Mouse (Mus musculus) forebrain, embryonic 13.5 days (tissue): ENCODE data around the gene Rps6ka2. TPM values are rescaled to one million over a fixed set of nuclear protein-coding genes. Genes with fewer than 3 reads are reported as not detected.
"Not testable (repeated sequence)": the region's sequence is repeated elsewhere in the genome, so short reads cannot be mapped to it uniquely, and the experiment has no call there.

Source experiments
- ATAC-seq: fragments of 200-750 bp; cut with Nextera tagmentation; 2 replicates; pipeline ENCODE4 v1.8.0; 2017
- H3K27ac ChIP-seq: fragments of 300-500 bp; sonication (generic); 2 replicates; pipeline ENCODE4 v1.5.1; 2015; ENCODE audit warnings: inconsistent platforms, mild to moderate bottlenecking, moderate library complexity
- H3K27me3 ChIP-seq: fragments of 300-500 bp; sonication (generic); 2 replicates; pipeline ENCODE4 v1.6.1; 2015; ENCODE audit warnings: mild to moderate bottlenecking, inconsistent platforms
- H3K36me3 ChIP-seq: fragments of 300-500 bp; sonication (generic); 2 replicates; pipeline ENCODE4 v1.6.1; 2015; ENCODE audit warnings: mild to moderate bottlenecking, inconsistent platforms; ENCODE audit not compliant: poor library complexity, severe bottlenecking
- H3K4me1 ChIP-seq: fragments of 300-500 bp; sonication (generic); 2 replicates; pipeline ENCODE4 v1.6.1; 2015; ENCODE audit warnings: inconsistent platforms
- H3K4me2 ChIP-seq: fragments of 300-500 bp; sonication (generic); 2 replicates; pipeline ENCODE4 v1.6.1; 2015; ENCODE audit warnings: inconsistent platforms, mild to moderate bottlenecking, moderate library complexity
- H3K4me3 ChIP-seq: fragments of 300-500 bp; sonication (generic); 2 replicates; pipeline ENCODE4 v1.5.1; 2015; ENCODE audit warnings: mild to moderate bottlenecking, inconsistent platforms
- H3K9ac ChIP-seq: fragments of 300-500 bp; sonication (generic); 2 replicates; pipeline ENCODE4 v1.6.1; 2015; ENCODE audit warnings: mild to moderate bottlenecking, inconsistent platforms
- H3K9me3 ChIP-seq: fragments of 300-500 bp; sonication (generic); replicated peaks from 2 replicates; pipeline ENCODE4 v1.6.1; 2016; ENCODE audit warnings: inconsistent platforms
- WGBS: fragments of 180-500 bp; shearing (Covaris S2); methylation state at CpG from one replicate; pipeline ENCODE4 v1.1.7; 2015; 5-methylcytosine and 5-hydroxymethylcytosine counted together
- polyA plus RNA-seq: library from polyadenylated mRNA; unstranded; fragments of >200 nt; fragmentation: Nextera tagmentation; extraction: Ambion mirVana; gene quantifications from 2 replicates; pipeline ENCODE4 v1.2.1, GENCODE M21; 2015

The Rps6ka2 gene
- 17.7 and 20.9 TPM in 2 replicates for polyA plus RNA-seq

DNA sequence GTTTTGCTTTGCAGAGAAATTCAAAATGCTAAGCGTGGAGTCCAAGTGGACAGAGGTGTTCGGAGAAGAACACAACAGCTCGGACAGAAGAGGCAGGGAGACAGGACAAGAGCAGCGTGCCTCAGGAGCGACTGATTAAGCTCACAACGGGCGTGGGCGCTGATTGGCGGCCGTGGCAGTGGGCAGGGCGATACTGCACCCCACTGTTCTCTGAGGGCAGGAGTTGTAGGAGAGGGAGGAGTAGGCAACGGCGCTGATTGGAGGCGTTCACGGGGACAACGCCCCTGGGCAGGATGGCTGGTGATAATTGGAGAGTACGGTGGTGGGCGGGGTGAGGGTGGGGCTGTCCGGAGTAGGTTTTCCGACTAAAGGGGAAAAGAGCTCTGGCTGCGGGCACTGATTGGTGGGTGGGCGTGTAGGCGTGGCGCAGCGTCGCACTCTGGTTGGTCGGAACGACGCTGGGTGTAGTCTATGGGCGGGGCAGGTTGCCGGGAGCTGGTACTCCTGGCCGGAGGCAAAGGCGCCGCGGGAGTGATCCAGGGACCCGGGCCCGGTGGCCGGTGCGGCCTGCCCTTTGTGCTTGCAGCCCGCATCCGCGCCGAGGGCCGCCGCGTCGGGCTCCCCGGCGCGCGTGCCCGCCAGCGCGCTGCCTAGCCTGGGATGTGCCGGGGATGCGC is at the start of gene Rps6ka2:
Rps6ka2 (plus strand) TSS at position 489 of the 677 bp plus-strand sequence.
- no peaks in the 10 kb centered on the region for H3K27me3 ChIP-seq
- ATAC-seq, result peak; percentile 100
- WGBS, result under 1% methylated on average over 56 of the region's 56 CpGs
- H3K9me3 ChIP-seq, result no peaks in the 10 kb centered on the region
- no peaks in the 10 kb centered on the region for H3K36me3 ChIP-seq
- H3K4me1 ChIP-seq, result peaks cover 23% of the 10 kb centered on the region
- peak within 1 kb of the TSS; percentile 91 for H3K4me2 ChIP-seq
- H3K27ac ChIP-seq, result peak within 1 kb of the TSS; percentile 87
- H3K9ac ChIP-seq, result peak within 1 kb of the TSS; percentile 87
- H3K4me3 ChIP-seq, result peak within 1 kb of the TSS; percentile 81

DNA sequence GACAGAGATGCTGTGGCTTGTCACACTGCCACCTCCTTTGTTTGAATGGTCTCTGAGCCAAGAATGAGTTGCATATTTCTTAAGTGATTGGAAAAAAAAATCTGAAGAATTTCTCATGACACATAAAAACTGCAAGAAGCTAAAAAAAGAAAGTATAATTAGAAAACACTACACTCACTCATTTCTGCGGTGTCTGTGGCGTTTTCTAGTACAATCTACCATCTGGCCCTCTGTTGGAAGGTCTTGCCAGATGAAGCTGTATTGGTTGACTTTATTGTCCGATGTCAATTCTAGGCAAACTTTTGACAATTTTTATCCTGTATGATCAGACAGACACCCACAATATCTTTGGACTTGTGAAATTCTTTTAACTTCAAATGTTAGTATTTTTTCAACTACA is 49.1 kb upstream of the Rps6ka2 start:
- not testable (repeated sequence) for H3K27ac ChIP-seq, ATAC-seq, H3K9ac ChIP-seq, H3K9me3 ChIP-seq, H3K27me3 ChIP-seq, H3K4me3 ChIP-seq, H3K4me1 ChIP-seq, H3K4me2 ChIP-seq, H3K36me3 ChIP-seq
- WGBS, result 87% methylated on average over 3 of the region's 3 CpGs

DNA sequence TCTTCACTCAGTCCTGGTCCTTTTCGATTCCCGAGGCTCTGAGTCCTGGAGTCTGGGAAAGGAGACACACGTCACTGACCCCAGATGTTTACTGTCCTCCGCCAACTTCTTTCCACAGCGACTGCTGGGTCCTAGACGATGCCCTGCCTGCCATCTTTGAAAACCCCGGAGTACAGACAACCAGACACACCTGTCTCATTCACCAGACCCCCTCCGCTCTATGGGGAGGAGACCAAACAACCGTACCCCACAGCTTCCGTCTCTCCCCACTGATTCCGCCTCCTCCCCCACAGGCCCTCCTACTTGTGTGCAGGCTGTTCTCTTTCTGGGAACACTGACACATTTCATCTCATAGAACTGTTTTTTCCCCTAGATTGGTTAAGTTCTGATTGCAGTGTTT is 47.4 kb upstream of the Rps6ka2 start:
- H3K4me2 ChIP-seq, H3K9me3 ChIP-seq, H3K27ac ChIP-seq, H3K4me1 ChIP-seq, H3K4me3 ChIP-seq, H3K36me3 ChIP-seq, ATAC-seq, H3K27me3 ChIP-seq, H3K9ac ChIP-seq: not testable (repeated sequence)
- 93% methylated on average over 11 of the region's 11 CpGs for WGBS

DNA sequence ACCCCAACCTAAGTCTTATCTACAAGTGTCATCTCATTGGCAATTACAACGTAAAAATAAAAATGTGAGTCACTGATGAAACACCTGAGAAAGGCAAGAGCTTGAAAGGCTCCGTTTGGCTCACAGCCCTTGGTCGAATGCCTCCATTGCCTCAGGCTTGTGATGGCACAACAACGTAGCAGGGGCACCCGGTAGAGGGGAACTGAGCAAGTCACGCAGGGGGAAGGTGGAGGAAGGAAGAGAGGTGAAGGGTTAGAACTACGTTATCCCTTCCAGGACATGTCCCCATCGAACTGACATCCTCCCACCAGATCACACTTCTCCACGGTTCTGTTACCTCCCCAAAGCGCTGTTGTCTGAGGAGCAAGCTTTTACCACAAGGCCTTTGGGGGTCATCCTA is 43.4 kb upstream of the Rps6ka2 start:
- H3K9me3 ChIP-seq, H3K27ac ChIP-seq, H3K4me2 ChIP-seq, H3K36me3 ChIP-seq, H3K4me1 ChIP-seq, H3K4me3 ChIP-seq, H3K9ac ChIP-seq, H3K27me3 ChIP-seq, ATAC-seq: not testable (repeated sequence)
- WGBS, result 91% methylated on average over 7 of the region's 10 CpGs

DNA sequence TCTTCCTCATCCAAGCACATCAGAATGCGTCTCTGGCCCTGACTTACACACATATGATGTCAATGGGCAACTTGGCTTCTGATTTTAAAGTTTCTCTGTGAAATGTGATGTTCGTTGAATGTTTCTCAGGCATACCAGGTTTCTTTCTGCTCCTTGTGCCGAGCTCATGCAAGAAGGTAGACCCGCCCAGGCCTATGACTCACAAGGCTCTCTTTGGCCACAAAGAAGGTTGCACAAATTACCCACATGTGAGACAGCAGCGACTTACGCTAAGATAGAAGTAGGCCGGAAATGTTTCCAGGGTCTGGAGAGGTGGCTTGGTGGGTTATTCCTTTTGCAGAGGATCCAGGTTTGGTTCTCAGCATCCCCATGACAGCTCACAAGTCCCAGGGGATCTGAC is 35.9 kb upstream of the Rps6ka2 start:
- ATAC-seq, H3K27me3 ChIP-seq, H3K36me3 ChIP-seq, H3K4me3 ChIP-seq, H3K4me1 ChIP-seq, H3K4me2 ChIP-seq, H3K9ac ChIP-seq, H3K27ac ChIP-seq, H3K9me3 ChIP-seq: not testable (repeated sequence)
- no CpG with 5 or more reads among the region's 7 CpGs for WGBS

DNA sequence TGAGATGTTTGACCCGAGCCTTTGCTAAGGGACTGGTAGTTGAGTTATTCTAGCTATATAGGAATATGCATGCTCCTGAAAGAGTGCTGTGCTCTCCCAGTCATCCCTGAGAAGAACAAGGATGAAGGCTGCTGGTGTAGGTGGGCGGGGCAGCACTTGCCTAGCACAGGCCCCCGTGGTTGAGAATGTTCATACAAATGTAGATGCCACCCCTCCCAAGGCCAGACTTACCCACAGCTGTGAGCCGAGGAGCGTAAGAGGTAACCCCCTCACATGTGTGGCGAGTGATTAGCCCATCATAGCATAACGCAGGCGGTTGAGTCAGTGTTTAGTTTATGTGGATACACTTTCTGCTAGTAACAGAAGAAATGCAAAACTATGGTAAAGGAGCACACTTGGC is 34.6 kb upstream of the Rps6ka2 start:
- ATAC-seq, H3K9me3 ChIP-seq: not testable (repeated sequence)
- 89% methylated on average over 7 of the region's 8 CpGs for WGBS

DNA sequence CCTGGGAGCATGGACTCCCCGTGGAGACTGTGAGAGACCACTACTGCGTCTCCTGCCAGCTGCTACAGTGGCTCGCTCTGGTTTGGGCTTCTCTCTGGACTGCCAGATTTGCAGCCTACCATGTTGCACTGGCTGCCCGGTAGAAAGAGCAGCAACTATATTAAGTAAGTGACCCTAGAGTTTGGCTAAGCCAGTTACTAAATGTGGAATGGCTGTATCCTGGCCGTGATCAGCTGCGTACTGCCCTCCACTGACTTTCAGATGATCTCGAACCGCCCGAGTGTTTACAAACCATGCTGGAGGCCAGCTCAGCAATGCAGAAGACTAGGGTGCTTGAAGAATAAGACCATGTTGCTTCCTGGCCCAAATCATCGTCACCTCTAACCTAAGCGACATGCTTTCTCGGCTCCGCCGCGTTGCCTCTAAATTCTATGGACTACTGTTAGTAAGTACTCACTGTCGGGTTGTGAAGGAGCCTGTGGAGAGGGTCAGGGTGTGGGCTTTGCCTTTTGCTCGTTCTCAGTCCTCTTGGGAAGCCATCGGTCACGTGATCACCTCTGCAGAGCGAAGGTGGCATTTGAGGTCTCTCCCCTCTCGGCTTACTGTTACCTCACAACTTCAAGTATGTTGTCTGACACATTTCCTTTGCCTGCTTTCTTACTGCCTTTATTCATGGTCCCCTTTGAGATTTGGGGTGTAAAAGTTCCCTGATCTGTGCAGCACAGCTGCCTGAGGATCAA is 31.6 kb upstream of the Rps6ka2 start:
- no peak overlapping the region for H3K27ac ChIP-seq
- H3K9ac ChIP-seq, result no peak overlapping the region
- H3K4me3 ChIP-seq, result no peak overlapping the region
- H3K27me3 ChIP-seq, result no peaks in the 10 kb centered on the region
- no peak for ATAC-seq
- WGBS, result 87% methylated on average over 21 of the region's 21 CpGs
- H3K9me3 ChIP-seq, result no peaks in the 10 kb centered on the region
- H3K36me3 ChIP-seq, result no peaks in the 10 kb centered on the region
- no peaks in the 10 kb centered on the region for H3K4me1 ChIP-seq
- H3K4me2 ChIP-seq, result no peak overlapping the region

More for the DNA sequence above, 34.6 kb upstream of the Rps6ka2 start:
- not testable (repeated sequence) for H3K4me1 ChIP-seq, H3K4me3 ChIP-seq, H3K27me3 ChIP-seq, H3K4me2 ChIP-seq, H3K36me3 ChIP-seq, H3K9ac ChIP-seq, H3K27ac ChIP-seq

DNA sequence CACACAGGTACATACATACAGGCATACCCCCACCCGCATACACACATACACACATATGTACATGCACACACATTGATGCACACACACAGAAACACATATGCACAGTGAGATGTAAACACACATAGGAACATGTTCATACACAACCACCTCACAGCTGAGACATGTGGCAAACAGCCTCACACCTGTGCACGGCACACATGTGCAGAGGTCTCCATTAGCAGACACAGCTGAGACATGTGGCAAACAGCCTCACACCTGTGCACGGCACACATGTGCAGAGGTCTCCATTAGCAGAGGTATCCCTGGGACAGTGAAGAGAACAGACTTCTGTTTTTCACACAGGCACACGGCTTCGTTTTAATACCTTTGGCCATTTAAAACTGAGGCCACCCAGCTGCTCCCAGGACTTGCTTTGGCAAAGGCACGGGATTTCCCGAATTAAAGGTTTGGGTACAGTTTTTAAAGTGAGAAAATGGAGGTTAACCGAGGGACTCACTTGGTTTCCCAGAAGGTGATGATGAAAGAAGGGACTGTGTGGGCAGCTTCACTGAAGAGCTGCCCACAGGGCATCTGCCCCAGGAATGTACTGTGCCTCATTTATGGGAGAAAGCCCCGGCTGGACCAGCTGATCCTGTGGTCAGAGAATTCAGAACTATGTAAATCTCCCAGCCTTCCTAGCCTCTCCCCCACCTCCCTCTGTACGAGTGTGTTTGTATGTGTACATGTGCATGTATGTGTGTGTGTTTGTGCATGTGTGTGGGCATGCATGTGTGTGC is 29.3 kb upstream of the Rps6ka2 start:
- 84% methylated on average over 10 of the region's 10 CpGs for WGBS
- H3K27me3 ChIP-seq, result no peaks in the 10 kb centered on the region

DNA sequence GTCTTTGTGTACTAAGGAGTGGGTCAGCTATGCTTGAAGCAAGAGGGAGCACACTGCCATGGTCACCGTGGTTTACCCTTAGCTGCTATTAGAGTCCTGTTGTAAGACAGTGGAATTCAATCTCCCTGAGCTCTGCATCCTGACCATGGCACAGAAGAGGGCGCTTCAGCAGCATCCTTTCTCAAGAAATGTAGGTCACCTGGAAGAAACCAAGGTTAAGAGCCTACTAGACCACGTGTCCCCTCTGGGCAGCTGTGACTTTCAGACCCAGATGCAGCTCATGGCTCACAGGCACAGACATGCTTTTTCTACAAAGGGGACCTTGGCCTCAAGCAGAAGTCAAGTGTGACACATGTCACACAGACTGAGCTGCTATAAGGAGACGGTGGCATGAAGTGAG is 27.5 kb upstream of the Rps6ka2 start:
- no peak overlapping the region for H3K4me2 ChIP-seq
- no peak for ATAC-seq
- no peaks in the 10 kb centered on the region for H3K27me3 ChIP-seq
- H3K27ac ChIP-seq, result no peak overlapping the region
- no peaks in the 10 kb centered on the region for H3K9me3 ChIP-seq
- no peak overlapping the region for H3K4me3 ChIP-seq
- WGBS, result 64% methylated on average over 4 of the region's 4 CpGs
- H3K4me1 ChIP-seq, result no peaks in the 10 kb centered on the region; the same call in 1 of the 2 replicates
- no peaks in the 10 kb centered on the region for H3K36me3 ChIP-seq
- no peak overlapping the region for H3K9ac ChIP-seq

More for the DNA sequence above, 29.3 kb upstream of the Rps6ka2 start:
- Histone ChIP-seq H3K36me3 (no peaks in the 10 kb centered on the region), H3K9ac (no peak overlapping the region), H3K4me2 (no peak overlapping the region), H3K9me3 (no peaks in the 10 kb centered on the region), H3K27ac (no peak overlapping the region), H3K4me3 (no peak overlapping the region), H3K4me1 (no peaks in the 10 kb centered on the region; the same call in 1 of the 2 replicates)
- no peak for ATAC-seq

DNA sequence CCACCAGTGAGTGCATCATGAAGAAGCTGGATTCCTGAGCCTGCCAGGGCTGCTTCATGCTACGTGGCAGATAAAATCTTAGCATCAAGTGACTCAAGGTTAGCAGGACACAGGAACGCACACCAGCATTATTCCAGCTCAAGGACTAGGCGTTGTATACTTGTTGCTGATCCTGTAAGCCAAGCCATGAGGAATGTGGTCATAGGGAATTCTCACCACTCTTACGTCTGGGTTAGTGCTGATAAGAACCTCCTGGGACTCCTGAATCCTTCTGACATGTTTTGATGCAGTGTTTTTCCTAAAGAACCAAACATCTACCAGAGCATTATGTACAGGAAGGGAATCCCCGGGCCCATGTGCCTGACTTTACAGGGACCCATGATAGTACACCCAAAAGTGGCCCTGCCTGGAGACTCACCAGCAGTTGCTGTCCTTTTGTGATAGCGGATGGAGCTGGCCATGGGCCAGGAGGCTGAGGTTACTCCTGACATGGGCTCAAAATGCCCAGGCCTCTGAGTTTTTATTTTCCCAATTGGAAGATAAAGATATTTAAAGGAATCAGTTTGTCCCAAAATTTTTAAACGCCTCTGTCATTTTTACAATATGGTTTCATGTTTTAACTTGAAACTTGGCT is 25.9 kb upstream of the Rps6ka2 start:
- Histone ChIP-seq H3K4me3 (no peak overlapping the region), H3K27me3 (no peaks in the 10 kb centered on the region), H3K4me2 (no peak overlapping the region), H3K9ac (no peak overlapping the region), H3K36me3 (no peaks in the 10 kb centered on the region), H3K9me3 (no peaks in the 10 kb centered on the region), H3K4me1 (peaks cover 4% of the 10 kb centered on the region; the same call in 1 of the 2 replicates), H3K27ac (no peak overlapping the region)
- ATAC-seq, result no peak
- 81% methylated on average over 7 of the region's 7 CpGs for WGBS

DNA sequence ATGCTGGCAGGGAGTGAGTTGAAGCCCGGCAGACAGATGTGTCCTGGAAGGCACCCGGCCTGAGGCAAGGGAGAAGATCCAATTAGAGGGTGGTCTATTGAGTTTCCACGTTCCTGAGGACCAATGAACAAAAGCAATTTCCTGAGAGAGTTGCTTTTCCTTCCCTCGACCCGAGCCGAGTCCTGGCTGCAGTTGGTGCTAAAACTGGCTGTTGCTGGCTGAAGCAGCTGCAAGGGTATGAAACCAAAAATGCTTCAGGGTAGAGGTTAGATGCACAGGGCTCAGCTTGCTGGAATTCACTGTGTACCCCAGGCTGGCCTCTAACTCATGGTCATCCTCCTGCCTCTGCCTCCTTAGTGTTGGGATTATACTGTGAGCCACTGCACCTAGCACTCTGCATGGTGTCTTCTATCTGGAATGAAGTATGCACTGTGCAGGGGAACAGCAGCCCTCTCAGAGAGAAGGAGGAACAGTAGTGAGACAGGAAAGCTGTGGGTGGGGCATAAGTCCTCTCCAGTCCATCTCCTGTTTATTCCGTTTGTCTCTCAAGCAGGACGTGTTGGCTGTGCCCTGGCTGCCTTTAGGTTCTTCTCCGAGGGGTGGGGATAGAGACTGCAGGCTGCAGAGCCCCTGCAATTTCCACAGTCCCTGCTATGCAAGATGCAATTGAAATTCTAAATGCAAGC is 24.4 kb upstream of the Rps6ka2 start:
- H3K27me3 ChIP-seq, result no peaks in the 10 kb centered on the region
- no peaks in the 10 kb centered on the region for H3K9me3 ChIP-seq
- 51% methylated on average over 9 of the region's 9 CpGs for WGBS
- H3K36me3 ChIP-seq, result no peaks in the 10 kb centered on the region
- no peak overlapping the region for H3K9ac ChIP-seq
- no peak overlapping the region for H3K4me3 ChIP-seq
- no peak for ATAC-seq
- H3K4me2 ChIP-seq, result no peak overlapping the region
- H3K27ac ChIP-seq, result no peak overlapping the region
- H3K4me1 ChIP-seq, result peaks cover 4% of the 10 kb centered on the region; the same call in 1 of the 2 replicates
